Mouse (Mus musculus) kidney, adult 2 months (tissue): ENCODE measurements around the gene Fam83e.

Experiments
- CTCF ChIP-seq: fragments of 200-500 bp; conservative IDR thresholded peaks from 2 replicates; pipeline ENCODE4 v1.5.1; 2011; ENCODE audit warnings: low read depth, mild to moderate bottlenecking, control low read depth, low read length, moderate library complexity, mixed read lengths; ENCODE audit not compliant: insufficient read depth, insufficient read length
- POLR2A ChIP-seq: fragments of 200-500 bp; IDR thresholded peaks from one replicate; pipeline ENCODE4 v1.6.1; 2011; ENCODE audit warnings: low read depth, low read length, control low read depth

DNA sequence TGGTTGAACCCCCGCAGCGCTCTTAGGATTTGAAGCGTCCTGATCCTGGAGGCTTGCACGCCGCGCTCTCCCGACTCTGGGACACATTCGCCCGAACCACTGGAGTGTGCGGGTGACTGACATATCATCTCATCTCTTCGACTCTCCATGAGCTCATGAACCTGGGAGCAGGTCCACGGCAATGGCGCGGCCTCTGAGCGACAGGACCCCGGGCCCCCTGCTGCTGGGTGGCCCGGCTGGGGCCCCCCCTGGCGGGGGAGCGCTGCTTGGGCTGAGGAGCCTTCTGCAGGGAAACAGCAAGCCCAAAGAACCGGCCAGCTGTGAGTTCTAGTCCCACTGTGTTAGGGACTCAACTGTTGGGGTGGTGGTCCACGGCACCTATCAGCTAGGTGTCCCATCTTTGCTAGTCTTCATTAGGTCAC is 15.6 kb upstream of the Fam83e start:
- TF ChIP-seq CTCF (no peak), POLR2A (no peak)
